In the genomic region with DNA sequence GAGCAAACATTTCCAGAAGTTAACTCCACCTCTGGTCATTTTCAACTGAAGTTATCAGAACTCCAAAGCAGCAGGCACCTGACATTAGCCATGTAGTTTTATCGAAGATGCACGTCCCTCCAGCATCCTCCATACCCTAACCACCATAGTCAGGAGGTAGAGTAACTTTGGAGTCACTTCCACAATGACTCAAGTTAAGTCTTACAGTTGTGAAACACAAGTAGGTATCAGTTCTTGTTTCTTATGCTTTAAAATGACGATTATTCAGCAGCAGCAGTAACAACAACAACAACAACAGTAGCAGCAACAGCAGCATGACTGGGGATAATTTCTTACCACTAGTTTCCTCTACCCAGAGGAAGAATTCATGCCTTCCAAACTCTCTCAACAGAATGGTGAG, we compare ENCODE assay signal across 15 mouse cellular contexts.
"Had no signal": no experiment of that assay in that cellular context is flagged by ENCODE, and none has a peak within 500 bp of the region (broad histone marks: within the 10 kb centered on the region; RNA-seq: fewer than 3 reads in every experiment).

No protein-coding gene starts in this region.

- DNase-seq: liver, postnatal 0 days; lung, adult 2 months; lung, postnatal 14 days; lung, postnatal 36 days; midbrain, embryonic 14.5 days; retina, postnatal 1 day; right cerebral cortex, adult 18-20 months; right cerebral cortex, postnatal 25 days; right cerebral cortex, postnatal 4 days; spleen, adult 18-20 months; thymus, adult 18-20 months; thymus, postnatal 14 days; thymus, postnatal 36 days had no signal

- ATAC-seq: liver, postnatal 0 days; lung, postnatal 0 days; midbrain, embryonic 16.5 days had no signal
